Mouse (Mus musculus) WW6 (cell line): ENCODE measurements at regions not wholly inside any gene's neighbourhood (a gene's known extent, or its start where the extent isn't known, plus 50 kb on each side); places are given as distances from the start of the nearest gene placed in this dataset.
"Not testable (repeated sequence)": the region's sequence is repeated elsewhere in the genome, so short reads cannot be mapped to it uniquely, and the experiment has no call there.

Source experiments
- DNase-seq: peaks from one replicate; pipeline ENCODE4 v3.0.0-alpha.2; 2013; ENCODE audit warnings: low read depth, low spot score

GRCm38 (mm10) chr13:5367058-5367797 lies 494.1 kb upstream of the Klf6 start:
- DNase-seq = no peak

DNA sequence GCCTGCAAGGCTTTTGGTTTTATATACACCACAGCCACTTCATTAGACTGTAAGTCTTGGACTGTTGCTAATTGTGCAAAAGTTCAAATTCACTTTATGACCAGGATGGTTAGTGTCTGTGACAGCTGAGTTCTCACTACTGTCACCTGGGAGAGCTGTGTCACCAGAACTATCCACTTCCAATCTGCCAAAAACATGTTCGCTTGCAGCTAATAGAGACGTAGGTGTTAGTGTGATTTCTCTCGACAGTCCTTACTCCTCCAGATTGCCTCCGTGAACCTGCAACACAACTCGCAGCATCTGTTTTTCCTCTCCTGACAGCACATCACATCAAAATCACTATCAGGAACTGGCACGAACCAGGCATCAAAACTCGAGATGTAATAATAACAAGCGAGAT lies 491.3 kb upstream of the Klf6 start:
- DNase-seq = no peak

DNA sequence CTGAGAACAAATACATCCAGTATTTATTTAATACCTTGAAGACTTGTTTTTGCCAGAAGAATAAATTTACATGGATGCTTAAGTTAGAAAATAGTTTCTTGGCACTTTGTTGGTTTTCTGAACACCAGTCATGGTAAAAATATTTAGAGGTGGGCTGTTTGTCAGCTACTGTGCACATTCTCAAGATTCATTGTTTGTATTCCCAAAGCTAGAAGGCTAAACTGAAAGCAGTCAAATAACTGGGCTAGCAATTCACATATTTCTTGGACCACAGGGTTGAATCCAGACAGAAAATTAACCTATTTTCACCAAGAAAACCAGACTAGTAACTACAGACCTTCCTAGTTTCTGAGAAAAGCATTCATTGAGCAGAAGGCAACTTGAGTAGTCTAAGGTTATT lies 488.1 kb upstream of the Klf6 start:
- no peak for DNase-seq

GRCm38 (mm10) chr13:5408226-5408804 lies 453.0 kb upstream of the Klf6 start:
- no peak for DNase-seq

DNA sequence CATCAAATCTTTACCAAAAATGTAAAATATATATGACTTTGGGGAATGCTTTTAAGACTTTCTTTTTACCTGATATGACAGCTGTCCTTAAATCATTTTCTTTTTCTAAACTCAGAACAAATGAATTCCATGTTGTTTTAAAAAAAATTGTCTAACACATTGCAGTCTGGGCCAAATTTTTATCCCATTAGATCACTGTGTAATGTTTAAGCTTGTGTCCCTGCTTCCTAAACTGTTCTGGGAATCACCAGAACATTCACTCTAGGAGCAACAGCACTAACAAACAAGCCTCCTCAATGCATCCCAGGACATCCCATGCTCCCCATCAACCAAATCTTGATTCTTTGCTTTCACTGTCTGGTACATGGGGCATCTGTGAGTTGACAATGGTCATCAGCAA lies 449.2 kb upstream of the Klf6 start:
- DNase-seq = no peak

GRCm38 (mm10) chr13:5413009-5413408 lies 448.3 kb upstream of the Klf6 start:
- not testable (repeated sequence) for DNase-seq

DNA sequence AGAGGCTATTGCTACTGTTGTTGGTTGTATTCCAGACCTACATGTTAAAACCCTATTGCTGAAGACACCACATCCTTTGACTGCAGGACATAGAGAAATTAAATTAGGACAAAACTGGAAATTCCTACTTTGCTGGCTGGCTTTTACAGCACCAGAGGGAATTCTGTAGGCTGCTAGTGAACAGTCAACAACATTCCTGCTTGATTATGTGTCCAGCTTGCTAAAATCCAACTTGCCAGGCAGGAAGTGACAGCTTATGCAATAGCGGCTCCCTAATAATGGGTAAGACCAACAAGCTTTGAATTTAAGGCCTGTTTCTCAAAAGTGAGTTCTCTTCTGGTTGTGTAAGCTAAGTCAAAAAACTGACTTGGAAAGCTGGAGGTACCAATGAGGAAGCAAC lies 437.2 kb upstream of the Klf6 start:
- no peak for DNase-seq

- DNase-seq = no peak
Measured at GRCm38 (mm10) chr13:5425491-5426232, 435.6 kb upstream of the Klf6 start.

DNA sequence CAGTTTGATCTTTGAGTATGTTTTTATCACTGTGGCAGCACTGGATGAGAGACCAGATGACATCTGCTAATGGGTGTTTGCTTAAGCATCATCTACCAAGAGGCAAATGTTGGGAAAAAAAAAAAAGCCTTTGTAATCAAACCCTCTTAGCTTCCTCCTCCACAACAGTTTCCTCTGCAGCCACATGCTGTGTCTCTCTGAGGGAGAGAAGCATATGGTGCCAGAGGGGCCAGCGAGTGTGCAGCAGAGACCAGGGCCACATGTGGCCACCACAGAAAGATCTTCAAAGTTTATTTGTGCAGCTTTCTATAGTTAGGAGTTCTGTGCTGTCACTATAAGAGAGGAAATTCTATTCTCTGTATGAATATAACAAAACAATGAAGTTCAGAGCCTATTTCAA lies 427.6 kb upstream of the Klf6 start:
- DNase-seq = no peak

- DNase-seq = no peak
Measured at GRCm38 (mm10) chr13:5435131-5435530, 426.2 kb upstream of the Klf6 start.

DNA sequence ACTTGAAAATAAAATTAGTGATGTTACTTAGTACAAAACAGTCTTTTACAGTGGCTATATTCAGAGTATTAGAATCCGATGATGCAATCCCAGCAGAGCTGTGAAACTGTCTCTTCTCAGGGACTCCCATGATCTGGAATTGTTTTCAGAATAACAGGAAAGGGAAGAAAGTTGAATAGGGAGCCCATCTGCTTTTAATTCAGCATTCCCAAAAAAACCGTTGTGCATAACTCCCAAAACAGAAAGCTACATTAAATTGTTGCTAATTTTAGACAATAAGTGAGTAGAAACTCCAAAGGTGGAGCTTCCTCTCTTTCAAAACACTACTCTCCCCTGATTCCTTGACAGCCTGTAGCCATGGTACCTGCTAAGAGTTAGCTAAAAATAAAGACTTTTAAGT lies 425.1 kb upstream of the Klf6 start:
- no peak for DNase-seq

GRCm38 (mm10) chr13:5440454-5440853 lies 420.8 kb upstream of the Klf6 start:
- DNase-seq = no peak

GRCm38 (mm10) chr13:5444759-5445478 lies 416.4 kb upstream of the Klf6 start:
- no peak for DNase-seq

DNA sequence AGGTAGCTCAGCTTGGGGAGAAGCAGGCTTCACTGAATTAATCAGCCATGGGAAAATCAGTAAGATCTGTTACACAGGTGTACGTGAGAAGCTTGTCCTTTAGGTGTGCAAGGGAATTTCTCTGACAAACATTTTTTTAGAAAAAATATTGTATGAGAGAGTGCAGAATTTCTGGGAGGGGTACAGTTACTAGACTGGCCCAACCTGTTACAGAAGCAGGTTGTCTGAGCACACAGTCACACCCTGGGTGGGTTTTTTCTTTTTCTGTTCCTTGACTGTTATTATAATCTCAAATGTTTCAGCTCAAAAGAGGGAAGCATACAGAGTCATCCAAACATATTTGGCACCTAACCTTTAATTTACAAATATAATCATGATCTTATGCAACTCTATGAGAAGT lies 412.7 kb upstream of the Klf6 start:
- DNase-seq = no peak

DNA sequence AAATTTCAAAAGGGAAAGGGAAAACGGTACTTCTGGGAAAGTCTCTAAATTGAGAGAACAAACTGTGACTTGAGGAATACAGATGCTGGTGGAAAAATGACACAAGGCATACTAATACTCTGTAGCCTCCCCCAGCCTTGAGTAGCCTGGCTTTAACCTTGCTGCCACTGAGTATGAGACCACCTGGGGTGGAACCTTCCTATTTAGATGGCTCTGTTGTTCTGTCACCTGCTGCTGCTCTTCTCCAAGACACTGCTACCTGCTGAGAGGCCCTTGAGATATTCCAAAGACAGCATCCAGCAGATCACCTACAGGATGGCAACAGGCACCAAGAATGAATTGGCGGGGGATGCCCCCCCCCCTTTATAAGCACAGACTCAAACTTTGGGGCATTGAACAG lies 380.5 kb upstream of the Klf6 start:
- no peak for DNase-seq

DNA sequence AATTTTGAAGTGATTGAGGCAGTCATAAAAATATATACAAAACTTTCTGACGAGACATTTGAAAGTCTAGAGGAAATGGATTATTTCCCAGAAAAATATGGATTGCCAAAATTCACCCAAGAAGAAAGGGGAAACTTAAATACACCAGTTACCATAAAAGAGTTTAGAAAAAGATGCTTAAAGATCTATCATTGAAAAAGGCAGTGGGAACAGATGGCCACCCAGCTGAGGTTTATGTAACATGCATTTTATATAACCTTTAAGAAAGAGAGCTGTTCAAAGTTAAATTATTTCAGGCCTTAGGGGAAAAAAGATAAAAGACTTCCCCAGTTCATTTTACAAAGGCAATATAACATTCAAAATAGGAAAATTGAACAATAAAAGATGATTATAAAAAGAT lies 369.0 kb upstream of the Klf6 start:
- DNase-seq = no peak

- DNase-seq = no peak
Measured at GRCm38 (mm10) chr13:5497535-5497934, 363.7 kb upstream of the Klf6 start.

DNA sequence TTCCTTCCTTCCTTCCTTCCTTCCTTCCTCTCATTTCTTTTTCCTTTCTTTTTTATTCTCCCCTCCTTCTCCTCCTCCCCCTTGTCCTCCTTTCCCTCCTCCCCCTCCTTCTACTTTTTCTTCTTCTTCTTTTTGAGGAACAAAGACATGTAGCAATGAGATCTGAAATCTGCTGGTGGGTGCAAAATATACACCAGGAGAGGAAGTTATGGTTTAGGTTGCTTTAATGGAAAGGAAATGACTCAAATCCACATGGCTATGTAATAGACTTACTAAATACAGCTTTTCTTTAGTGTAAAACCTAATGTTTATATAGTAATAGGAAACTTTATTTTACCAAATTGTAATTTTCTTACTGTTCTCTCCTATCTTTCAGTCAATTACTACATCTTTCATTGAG lies 349.5 kb upstream of the Klf6 start:
- DNase-seq = no peak

DNA sequence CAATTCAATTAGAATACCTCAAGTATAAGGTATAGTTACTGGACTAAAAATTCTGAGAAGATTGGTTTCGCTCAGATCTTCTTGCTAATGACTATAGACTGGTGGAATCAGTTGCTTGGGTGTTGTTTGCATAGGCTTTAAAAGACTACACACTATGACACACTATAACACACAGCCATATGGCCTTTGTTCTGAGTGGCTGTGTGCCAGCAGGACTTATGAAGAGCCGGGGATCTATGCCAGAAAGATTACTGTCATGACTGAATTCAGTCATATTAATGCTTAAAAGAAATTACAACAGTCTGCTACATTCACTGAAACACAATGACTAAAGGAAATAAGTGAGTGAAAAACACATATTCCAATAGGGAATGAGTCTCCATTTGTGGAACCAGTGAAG lies 345.7 kb upstream of the Klf6 start:
- DNase-seq = no peak

- DNase-seq = no peak
Measured at GRCm38 (mm10) chr13:5516088-5516487, 345.2 kb upstream of the Klf6 start.

- no peak for DNase-seq
Measured at GRCm38 (mm10) chr13:5519181-5519580, 342.1 kb upstream of the Klf6 start.

GRCm38 (mm10) chr13:5519600-5519999 lies 341.7 kb upstream of the Klf6 start:
- no peak for DNase-seq
